Mouse (Mus musculus) adipocyte (in vitro differentiated cells): ENCODE data around the gene Ung.

Source experiments
- DNase-seq: peaks from one replicate; pipeline ENCODE4 v3.0.0-alpha.2; 2016; ENCODE audit warnings: low spot score

Ung gene

DNA sequence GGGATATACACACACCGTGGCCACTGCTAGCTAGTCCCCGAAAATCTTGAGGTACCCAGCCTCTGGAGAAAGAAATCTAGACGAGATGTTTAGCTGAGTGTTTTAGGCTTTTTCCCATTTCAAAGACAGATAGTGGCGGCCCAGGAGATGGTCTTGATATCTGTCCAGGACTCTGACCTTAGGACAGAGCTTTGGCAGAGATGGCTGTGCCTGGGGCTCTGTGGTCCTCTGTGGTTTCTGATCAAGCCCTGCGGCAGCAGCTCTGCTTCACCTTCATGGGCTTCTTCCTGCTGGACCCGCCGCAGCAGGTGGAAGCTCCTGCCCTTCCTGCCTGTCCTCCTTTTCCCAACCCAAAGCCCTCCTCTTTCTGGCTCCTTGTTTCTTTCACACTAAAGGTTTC lies 40.2 kb downstream of the Ung start:
- no peak for DNase-seq

DNA sequence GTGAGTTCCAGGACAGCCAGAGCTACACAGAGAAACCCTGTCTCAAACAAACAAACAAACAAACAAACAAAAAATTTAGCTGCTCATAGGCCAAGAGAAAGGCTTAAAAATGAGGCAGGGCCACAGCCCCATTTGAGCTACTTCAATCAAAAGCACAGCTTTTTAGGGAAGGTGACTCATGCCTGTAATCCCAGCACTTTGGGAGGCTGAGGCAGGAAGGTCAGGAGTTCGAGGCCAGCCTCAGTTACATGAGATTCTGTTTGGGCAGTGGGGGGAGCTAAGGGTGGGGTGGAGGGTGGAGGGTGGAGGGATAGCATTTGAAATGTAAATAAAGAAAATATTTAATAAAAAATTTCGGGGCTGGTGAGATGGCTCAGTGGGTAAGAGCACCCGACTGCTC lies 42.8 kb downstream of the Ung start:
- DNase-seq, result no peak

DNA sequence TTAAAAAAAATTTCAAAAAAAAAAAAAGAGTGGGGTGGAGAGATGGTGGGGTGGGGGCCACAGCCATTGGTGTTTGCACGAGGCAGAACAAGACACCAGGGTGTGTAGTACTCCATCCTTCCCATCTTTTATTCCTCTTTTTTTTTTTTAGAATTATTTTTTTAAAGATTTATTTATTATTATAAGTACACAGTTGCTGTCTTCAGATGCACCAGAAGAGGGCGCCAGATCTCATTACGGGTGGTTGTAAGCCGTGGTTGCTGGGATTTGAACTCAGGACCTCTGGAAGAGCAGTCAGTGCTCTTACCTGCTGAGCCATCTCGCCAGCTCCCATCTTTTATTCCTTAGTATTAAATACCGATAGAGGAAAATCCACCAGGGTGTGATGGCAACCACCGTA lies 43.3 kb downstream of the Ung start:
- no peak for DNase-seq

DNA sequence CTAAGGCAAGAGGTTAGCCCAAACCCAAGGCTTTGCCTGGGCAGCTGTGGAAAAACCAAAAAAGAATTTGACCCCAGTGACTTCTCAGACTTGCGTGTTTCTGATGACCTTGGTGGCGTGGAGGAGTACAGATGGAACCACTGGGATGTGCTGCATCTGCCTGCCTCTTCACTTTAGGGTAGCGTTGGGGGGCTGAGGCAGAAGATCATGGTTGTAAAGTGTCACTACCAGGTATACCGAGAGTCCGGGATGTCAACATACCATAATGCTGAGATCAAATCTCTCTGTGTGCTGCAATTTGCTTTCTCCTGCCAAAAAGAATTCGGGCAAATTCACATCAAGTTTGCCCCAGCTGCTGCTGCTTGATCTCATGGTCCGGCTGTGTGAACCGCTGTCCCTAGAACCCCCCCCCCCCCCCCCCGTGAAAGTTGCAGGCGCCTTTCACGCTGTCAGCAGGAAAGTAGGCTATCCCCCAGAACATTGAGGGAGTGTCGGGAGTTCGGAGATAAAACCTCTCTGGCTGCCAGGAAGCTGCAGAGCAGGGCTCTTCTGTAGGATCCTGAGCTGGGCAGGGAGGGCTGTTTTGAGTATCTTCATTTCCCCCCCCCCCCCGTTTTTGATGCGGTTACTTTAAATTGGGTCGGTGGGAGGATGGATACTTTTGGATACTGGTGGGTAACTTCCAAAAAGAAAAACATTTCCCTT lies 43.8 kb downstream of the Ung start:
- DNase-seq, result no peak

DNA sequence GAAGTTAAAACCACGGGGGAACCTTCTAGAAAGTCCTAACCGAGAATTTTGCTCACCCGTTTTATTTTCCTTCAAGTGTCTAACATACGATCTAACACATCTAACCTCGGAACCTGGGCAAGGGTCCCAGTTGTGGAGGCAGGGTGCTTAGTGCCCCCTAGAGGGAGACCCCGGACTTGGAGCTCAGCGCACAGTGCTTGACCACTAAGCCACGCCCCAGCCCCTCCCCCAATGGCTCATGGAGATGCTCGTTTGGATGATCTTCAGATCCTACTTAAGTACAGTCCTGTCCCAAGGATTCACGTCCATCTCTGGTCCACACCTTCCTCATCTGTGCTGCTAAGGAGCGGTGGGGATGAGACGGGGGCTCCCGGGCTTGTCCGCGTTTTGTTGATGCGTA lies 44.5 kb downstream of the Ung start:
- DNase-seq, result no peak

DNA sequence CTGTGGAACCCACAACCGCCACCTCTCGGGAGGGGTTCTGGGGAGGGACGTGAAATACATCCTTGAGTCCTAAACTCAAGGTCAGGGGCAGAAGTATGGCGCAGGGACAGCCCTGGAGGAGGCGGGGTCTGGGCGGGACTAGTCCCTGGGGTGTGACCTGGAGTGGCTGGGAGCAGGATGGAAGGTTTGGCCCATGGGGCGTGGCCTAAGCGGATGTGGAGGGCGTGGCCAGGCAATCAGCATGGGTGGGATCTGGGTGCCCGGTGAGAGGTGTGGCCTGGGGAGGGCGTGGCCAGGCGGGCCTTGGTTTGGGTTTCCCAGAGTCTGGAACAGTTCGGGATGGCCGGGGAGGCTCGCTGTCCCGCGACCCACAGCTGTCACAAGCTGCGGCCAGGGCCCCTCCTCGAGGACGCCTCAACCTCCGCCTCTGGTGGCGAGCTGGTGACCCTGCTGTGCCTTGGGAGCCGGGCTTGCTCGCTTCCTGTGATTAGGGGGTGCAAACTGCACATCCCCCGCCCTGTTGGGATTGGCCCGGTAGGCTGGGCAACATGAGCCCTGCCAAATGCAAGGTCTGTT lies 45.5 kb downstream of the Ung start:
- peak; percentile 99 for DNase-seq

DNA sequence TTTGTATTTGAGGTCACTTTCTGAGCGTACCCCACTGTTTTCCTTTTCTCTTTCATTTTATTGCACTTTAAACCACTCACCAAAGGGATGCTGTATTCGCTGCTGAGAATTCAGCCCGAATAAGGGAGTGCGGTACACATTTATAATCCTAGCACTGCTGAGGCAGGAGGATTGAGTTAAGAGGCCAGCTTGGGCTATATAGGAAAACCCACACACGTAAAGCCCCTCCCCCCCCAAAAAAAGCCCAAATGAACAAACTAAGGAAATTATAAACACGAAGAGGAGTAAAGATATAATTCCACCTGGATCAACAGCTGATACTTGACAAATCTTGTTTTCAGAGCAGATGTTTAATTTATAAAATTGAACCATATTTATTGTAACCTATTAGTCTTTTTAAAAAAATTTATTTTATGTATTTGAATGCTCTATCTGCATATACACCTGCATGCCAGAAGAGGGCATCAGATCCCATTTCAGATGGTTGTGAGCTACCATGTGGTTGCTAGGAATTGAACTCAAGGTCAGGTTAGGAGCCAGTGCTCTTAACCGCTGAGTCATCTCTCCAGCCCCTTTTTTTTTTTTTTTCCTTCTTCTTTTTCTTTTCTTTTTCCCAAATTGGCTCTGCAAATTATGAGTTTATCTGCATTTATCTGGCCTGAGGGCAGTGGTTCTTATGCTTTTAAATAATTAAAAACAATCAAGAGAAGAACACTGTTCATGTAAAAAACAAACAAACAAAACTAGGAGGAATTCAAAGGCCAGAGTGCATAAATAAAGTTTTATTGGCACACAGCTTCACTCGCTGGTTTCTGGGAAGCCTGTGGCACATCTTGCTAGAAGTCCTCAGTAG lies 46.6 kb downstream of the Ung start:
- DNase-seq, result peak; percentile 51

DNA sequence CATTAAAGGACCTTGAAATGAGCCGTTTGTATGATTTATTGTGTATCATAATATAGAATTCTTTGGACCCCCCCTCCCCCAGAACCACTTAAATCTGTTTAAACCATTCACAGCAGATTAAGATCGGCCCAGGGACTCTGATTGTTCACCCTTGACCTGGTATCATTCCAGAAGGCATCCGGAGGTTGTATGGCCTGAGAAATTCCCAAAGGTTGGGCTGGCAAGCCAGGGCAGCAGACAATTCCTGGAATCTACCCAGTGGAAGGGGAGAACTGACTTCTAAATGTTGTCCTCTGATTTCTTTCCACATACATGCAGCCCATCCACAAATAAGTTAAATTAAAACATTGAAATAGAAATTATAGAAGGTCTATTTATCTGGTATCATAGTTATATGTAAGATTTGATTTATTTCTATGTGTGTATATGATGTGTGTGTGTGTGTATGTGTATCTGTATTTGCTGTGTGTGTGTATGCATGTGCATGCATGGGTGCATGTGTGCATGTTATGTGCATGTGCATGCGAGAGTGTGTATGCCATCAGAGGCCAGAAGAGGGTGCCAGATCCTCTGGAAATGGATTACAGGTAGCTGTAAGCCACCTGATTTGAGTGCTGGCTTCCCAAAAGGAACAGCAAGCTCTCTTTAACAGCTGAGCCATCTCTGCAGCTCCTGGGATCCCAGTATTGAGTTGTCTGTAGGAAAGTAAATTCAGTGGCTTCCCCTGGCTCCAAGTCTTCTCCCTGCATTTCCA lies 48.0 kb downstream of the Ung start:
- peak; percentile 43 for DNase-seq

DNA sequence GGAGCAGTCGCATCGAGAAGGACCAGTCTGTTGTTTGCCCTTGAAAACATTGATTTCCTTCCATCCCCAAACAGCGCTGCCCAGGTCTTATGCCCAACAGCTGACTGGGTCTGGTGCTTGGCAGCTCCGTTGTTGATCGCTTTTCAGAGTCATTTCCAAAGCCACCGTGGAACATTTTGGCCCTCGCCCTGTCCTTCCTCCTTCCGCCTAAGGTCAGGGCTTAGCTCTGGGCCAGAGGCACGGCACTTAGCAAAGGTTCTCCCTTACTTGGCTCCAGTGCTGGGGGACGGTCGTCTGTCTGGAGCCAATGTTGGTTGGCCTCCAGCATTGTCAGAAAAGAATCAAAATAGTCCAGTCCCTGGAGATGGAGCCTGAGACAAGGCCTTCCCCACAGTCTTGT lies 49.4 kb downstream of the Ung start:
- peak; percentile 90 for DNase-seq

DNA sequence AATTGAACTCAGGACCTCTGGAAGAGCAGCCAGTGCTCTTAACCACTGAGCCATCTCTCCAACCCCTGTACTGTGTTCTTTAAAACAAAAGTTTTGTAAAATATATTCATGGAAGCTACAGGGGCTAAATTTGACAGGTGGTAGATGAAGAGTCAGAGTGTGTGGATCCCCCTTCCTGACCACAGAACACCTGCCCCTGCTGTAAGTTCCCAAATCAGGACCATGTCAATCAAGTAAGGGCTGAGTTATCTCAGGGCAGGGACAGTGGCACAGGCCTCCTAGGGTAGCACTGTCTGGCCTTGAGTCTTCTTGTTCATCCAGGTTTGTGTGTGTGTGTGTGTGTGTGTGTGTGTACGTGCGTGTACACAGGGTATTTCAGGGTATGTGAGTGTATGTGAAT lies 53.3 kb downstream of the Ung start:
- DNase-seq, result no peak

DNA sequence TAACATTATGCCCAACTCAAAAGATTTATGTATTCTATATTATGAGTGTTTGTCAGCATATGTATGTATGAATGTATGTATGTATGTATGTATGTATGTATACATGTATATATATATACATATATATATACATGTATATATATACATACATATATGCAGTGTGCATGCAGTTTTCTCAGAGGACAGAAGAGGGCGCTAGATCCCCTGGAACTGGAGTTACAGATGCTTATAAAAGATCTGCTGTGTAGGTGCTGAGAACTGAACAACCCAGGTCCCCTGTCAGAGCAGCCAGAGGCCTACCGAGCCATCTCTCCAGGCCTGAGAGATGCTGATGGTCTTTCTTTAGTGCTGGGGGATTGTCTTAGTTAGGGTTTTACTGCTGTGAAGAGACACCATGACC lies 56.9 kb downstream of the Ung start:
- DNase-seq, result no peak
